Mouse (Mus musculus): Measurements from ENCODE around the gene Prpsap2. TPM values are rescaled to one million over a fixed set of nuclear protein-coding genes. Genes with fewer than 3 reads are reported as not detected.
"Not testable (repeated sequence)": the region's sequence is repeated elsewhere in the genome, so short reads cannot be mapped to it uniquely, and the experiment has no call there.

Prpsap2 gene
- 30.0 and 32.0 TPM in 2 replicates for polyA plus RNA-seq (2015; fragmentation: Nextera tagmentation; extraction: Ambion mirVana)

- peak; percentile 99 for DNase-seq (ENCODE audit: low spot score)
Measured at GRCm38 (mm10) chr11:61761584-61762407, at the start of gene Prpsap2. Prpsap2 (minus strand) TSS chr11:61762088.

GRCm38 (mm10) chr11:61809793-61810192, 47.9 kb upstream of the Prpsap2 start:
- DNase-seq (ENCODE audit: low spot score): no peak

GRCm38 (mm10) chr11:61808551-61809117, 46.7 kb upstream of the Prpsap2 start:
- DNase-seq (ENCODE audit: low spot score): no peak

- no peak for DNase-seq (ENCODE audit: low spot score)
Measured at GRCm38 (mm10) chr11:61793441-61793840, 31.6 kb upstream of the Prpsap2 start.

GRCm38 (mm10) chr11:61788550-61788949, 26.7 kb upstream of the Prpsap2 start:
- DNase-seq (ENCODE audit: low spot score): no peak

- not testable (repeated sequence) for DNase-seq (ENCODE audit: low spot score)
Measured at GRCm38 (mm10) chr11:61782526-61782925, 20.6 kb upstream of the Prpsap2 start.

GRCm38 (mm10) chr11:61774551-61775149, 12.8 kb upstream of the Prpsap2 start:
- no peak for DNase-seq (ENCODE audit: low spot score)

GRCm38 (mm10) chr11:61760518-61760917, 1.4 kb downstream of the Prpsap2 start:
- DNase-seq (ENCODE audit: low spot score): peak; percentile 55

- no peak for DNase-seq (ENCODE audit: low spot score)
Measured at GRCm38 (mm10) chr11:61757151-61757550, 4.7 kb downstream of the Prpsap2 start.

GRCm38 (mm10) chr11:61751612-61752011, 10.3 kb downstream of the Prpsap2 start:
- peak; percentile 41 for DNase-seq (ENCODE audit: low spot score)

GRCm38 (mm10) chr11:61747161-61747560, 14.7 kb downstream of the Prpsap2 start:
- DNase-seq (ENCODE audit: low spot score): no peak

- no peak for DNase-seq (ENCODE audit: low spot score)
Measured at GRCm38 (mm10) chr11:61745781-61746180, 16.1 kb downstream of the Prpsap2 start.

GRCm38 (mm10) chr11:61744460-61744859, 17.4 kb downstream of the Prpsap2 start:
- DNase-seq (ENCODE audit: low spot score): no peak

- DNase-seq (ENCODE audit: low spot score): no peak
Measured at GRCm38 (mm10) chr11:61743768-61744167, 18.1 kb downstream of the Prpsap2 start.

GRCm38 (mm10) chr11:61740500-61740899, 21.4 kb downstream of the Prpsap2 start:
- no peak for DNase-seq (ENCODE audit: low spot score)

- DNase-seq (ENCODE audit: low spot score): no peak
Measured at GRCm38 (mm10) chr11:61737290-61737689, 24.6 kb downstream of the Prpsap2 start.

GRCm38 (mm10) chr11:61732672-61733071, 29.2 kb downstream of the Prpsap2 start:
- DNase-seq (ENCODE audit: low spot score): no peak

GRCm38 (mm10) chr11:61728037-61728436, 33.9 kb downstream of the Prpsap2 start:
- DNase-seq (ENCODE audit: low spot score): no peak

GRCm38 (mm10) chr11:61722077-61722476, 39.8 kb downstream of the Prpsap2 start:
- DNase-seq (ENCODE audit: low spot score): no peak

- no peak for DNase-seq (ENCODE audit: low spot score)
Measured at GRCm38 (mm10) chr11:61720636-61721035, 41.3 kb downstream of the Prpsap2 start, which contains the start of gene Slc5a10. Slc5a10 (minus strand) TSS chr11:61720826.

- no peak for DNase-seq (ENCODE audit: low spot score)
Measured at GRCm38 (mm10) chr11:61719826-61720225, 42.1 kb downstream of the Prpsap2 start.

- DNase-seq (ENCODE audit: low spot score): no peak
Measured at GRCm38 (mm10) chr11:61719387-61719786, 42.5 kb downstream of the Prpsap2 start.

Data from thymus, postnatal 0 days (tissue).